Mouse (Mus musculus): ENCODE measurements around the gene Gpr107.

Gene Gpr107

GRCm38 (mm10) chr2:31246251-31246971 lies 94.3 kb downstream of the Gpr107 start:
- peak; percentile 29 for DNase-seq (ENCODE audit: low read depth)

- no peak for DNase-seq (ENCODE audit: low read depth)
Measured at GRCm38 (mm10) chr2:31248856-31249255, 96.7 kb downstream of the Gpr107 start.

- DNase-seq (ENCODE audit: low read depth) = no peak
Measured at GRCm38 (mm10) chr2:31252167-31252566, 100.1 kb downstream of the Gpr107 start.

GRCm38 (mm10) chr2:31253463-31253862 lies 101.3 kb downstream of the Gpr107 start:
- no peak for DNase-seq (ENCODE audit: low read depth)

DNA sequence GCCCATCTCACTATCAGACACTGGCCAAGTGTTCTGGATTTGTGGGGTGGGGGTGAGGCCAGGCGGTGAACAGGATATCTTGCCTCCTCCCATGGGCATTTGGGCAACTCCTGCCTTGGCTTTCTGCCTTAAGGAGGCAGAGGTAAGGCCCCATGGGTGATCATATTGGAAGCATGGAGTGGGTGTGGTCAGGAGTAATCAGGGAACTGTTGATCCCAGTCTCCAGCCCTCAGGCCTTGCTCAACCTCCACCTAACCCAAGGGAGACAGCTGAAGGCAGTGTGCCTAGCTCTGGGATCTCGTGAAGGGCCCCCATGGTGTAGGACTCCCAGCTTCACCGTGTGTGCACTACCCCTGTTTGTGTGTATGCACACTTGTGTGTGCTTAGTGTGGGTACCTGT lies 102.7 kb downstream of the Gpr107 start:
- DNase-seq (ENCODE audit: low read depth) = no peak

GRCm38 (mm10) chr2:31255952-31256938 lies 104.1 kb downstream of the Gpr107 start:
- DNase-seq (ENCODE audit: low read depth) = peak; percentile 97

DNA sequence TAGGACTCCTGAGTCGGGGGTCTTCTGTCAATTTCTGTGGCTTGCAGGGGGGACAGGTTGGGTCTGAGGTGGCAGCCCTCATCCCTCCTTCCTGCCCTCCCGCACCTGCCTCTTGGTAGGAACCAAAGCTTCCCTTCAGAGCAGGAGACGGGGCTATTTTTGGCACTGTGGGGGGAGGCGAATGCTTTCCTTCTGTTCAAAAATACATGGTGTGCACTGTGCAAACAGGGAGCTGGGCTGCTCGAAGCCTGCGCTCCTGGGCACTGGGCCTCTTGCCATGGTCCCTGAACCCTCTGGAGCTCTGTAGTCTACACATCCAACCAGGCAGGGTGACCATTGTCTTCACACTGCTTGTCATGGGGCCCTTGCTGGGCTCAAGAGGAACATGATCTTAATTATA lies 105.0 kb downstream of the Gpr107 start:
- peak; percentile 20 for DNase-seq (ENCODE audit: low read depth)

DNA sequence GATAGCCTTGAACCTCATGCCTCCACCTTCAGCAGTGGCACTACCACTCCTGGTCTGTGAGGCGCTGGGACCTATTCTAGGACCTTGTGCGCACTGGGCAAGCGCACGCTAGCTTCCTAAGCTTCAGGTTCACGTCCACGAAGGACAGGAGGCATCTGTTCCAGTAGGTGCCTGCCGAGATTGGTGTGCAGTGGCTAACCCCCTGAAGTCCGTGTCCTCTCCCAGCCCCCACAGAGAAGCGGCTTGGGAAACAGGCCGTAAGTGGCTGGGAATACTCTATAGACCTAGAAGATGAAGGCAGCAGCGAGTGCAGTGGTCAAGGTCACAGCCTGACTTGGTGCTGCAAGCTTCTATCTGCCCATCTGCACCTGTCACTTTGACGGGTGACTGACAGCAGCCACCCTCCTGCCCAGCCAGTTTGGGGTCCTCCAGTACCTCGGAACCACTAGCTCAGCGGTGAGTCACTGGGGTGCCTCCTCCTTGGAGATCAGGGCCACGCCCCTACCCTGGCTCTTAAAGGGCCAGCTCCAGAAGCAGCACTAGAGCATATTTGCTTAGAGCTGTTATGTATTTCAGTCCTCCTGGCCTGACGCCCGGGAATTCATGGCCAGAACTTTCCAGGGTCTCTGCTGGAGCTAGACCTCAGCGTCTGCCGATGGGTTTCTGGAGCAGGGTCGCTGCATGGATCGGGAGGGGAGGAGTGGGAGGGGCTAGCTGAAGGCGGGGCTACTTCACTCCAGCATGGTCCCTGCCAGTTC lies 106.7 kb downstream of the Gpr107 start:
- DNase-seq (ENCODE audit: low read depth) = peak; percentile 88

- no peak for DNase-seq (ENCODE audit: low read depth)
Measured at GRCm38 (mm10) chr2:31259367-31259920, 107.3 kb downstream of the Gpr107 start.

GRCm38 (mm10) chr2:31260549-31260948 lies 108.4 kb downstream of the Gpr107 start:
- DNase-seq (ENCODE audit: low read depth) = no peak

- DNase-seq (ENCODE audit: low read depth) = no peak
Measured at GRCm38 (mm10) chr2:31263039-31263461, 110.9 kb downstream of the Gpr107 start.

DNA sequence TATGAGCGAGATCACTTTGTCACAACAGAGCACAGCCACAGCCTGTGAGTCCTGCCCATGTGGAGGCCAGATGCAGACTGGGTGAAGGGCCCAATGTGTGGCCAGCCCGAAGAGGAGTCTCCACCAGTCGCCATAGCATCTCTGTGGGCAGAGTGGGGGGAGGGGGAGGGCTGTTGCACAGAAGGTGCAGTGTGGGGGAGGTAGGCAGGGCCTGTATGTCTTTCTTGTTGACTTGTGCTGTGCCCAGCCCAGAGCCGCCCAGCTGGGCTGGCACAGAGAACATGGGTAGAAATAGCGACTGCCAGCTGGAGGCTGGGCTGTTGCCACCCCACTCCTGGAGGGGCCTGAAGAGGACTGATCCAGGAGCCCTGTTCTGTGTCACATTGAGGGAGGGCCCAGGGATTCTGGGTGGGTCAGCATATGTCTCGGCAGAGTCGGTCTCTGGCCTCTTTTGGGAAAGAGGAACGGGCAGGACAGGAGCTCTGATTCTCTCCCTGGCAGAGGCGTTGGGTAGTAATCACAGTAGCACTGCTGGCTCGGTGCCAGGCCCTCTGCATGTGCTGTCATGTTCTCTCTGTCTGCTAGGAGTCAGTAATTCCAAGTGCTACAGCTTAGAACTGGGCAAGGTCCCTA lies 111.7 kb downstream of the Gpr107 start:
- no peak for DNase-seq (ENCODE audit: low read depth)

GRCm38 (mm10) chr2:31267447-31267846 lies 115.3 kb downstream of the Gpr107 start:
- no peak for DNase-seq (ENCODE audit: low read depth)

Measured in induced T-regulatory cell, adult 2 months (primary cell).